Comparison of ENCODE assay signal across 15 mouse cellular contexts in genomic region chr1:62828156-62828555, GRCm38 (mm10).
DNase-seq lines count a peak whose midpoint lies in the region; ATAC-seq lines count a peak whose summit lies in the region.
"Had no signal": no experiment of that assay in that cellular context is flagged by ENCODE, and none has a peak within 500 bp of the region (broad histone marks: within the 10 kb centered on the region; RNA-seq: fewer than 3 reads in every experiment).

No protein-coding gene starts in this region.

- peaks cover 20% of the 10 kb centered on the region for H3K4me1 ChIP-seq in heart, embryonic 11.5 days (ENCODE audit: control insufficient read depth, insufficient read depth, low read length)

- H3K4me2 ChIP-seq in heart, embryonic 11.5 days: no peak overlapping the region
- H3K4me2 ChIP-seq: embryonic facial prominence, embryonic 12.5 days; midbrain, embryonic 12.5 days had no signal

- intact Hi-C loops in left cerebral cortex, postnatal 10 days (cut with DNase I): no loop called here

- H3K9ac ChIP-seq in heart, embryonic 11.5 days (ENCODE audit: low read depth, low read length): no peak overlapping the region
- H3K9ac ChIP-seq: midbrain, embryonic 12.5 days had no signal

- H3K27me3 ChIP-seq in heart, embryonic 11.5 days (ENCODE audit: control insufficient read depth, insufficient read depth, low read length): no peaks in the 10 kb centered on the region
- H3K27me3 ChIP-seq: embryonic facial prominence, embryonic 12.5 days; midbrain, embryonic 12.5 days had no signal

- no peak overlapping the region for H3K4me3 ChIP-seq in heart, embryonic 11.5 days (ENCODE audit: low read depth, low read length)
- H3K4me3 ChIP-seq: embryonic facial prominence, embryonic 12.5 days; left cerebral cortex, adult 2 months; midbrain, embryonic 12.5 days had no signal

- H3K36me3 ChIP-seq in heart, embryonic 11.5 days (ENCODE audit: control insufficient read depth, insufficient read depth, low read length): no peaks in the 10 kb centered on the region
- H3K36me3 ChIP-seq: embryonic facial prominence, embryonic 12.5 days; midbrain, embryonic 12.5 days had no signal

- no peaks in the 10 kb centered on the region for H3K9me3 ChIP-seq in heart, embryonic 11.5 days (replicated peaks; ENCODE audit: control insufficient read depth, low read length)
- H3K9me3 ChIP-seq: embryonic facial prominence, embryonic 12.5 days; midbrain, embryonic 12.5 days had no signal

- no peak overlapping the region for H3K27ac ChIP-seq in heart, embryonic 11.5 days (ENCODE audit: low read depth, low read length)
- H3K27ac ChIP-seq: embryonic facial prominence, embryonic 12.5 days; left cerebral cortex, adult 2 months; midbrain, embryonic 12.5 days had no signal

- peak; percentile 65; the same call in 1 of the 2 replicates for ATAC-seq in heart, embryonic 11.5 days (replicated peaks; ENCODE audit: insufficient number of reproducible peaks, low FRiP score, low TSS enrichment)

- no peak for DNase-seq in heart, postnatal 4 days
- DNase-seq in kidney, adult 11 months: peak; percentile 59
- DNase-seq in kidney, postnatal 4 days: no peak
- peak; percentile 62 to 65 for DNase-seq in kidney, adult 8-10 months
- peak; percentile 38 to 65 for DNase-seq in kidney, postnatal 25 days
- no peak for DNase-seq in left cerebral cortex, postnatal 10 days (ENCODE audit: extremely low spot score in 1 of 2, low spot score in 2 of 2)
- DNase-seq: cerebellum, adult 11-12 months; cerebellum, postnatal 36 days; gastrocnemius, postnatal 36 days; right cerebral cortex, postnatal 14 days; thymus, postnatal 4 days had no signal

- 19% methylated on average over 4 of the region's 4 CpGs for WGBS in heart, embryonic 11.5 days (ENCODE audit: insufficient replicate concordance)

Comparison
In these comparisons a context has a peak if more than half of its experiments do, and no peak if none do; other contexts are left out.
1. DNase-seq: peak in kidney, adult 11 months (single experiment), kidney, adult 8-10 months (2 of 2) and kidney, postnatal 25 days (2 of 2); none in heart, postnatal 4 days (single experiment), kidney, postnatal 4 days (0 of 2) and left cerebral cortex, postnatal 10 days (0 of 2).